Mouse (Mus musculus): Measurements from ENCODE around the gene Gm20403. TPM values are rescaled to one million over a fixed set of nuclear protein-coding genes. Genes with fewer than 3 reads are reported as not detected.
A peak's percentile ranks its signal among the peaks of the same experiment; 100 is the strongest.

The Gm20403 gene
- polyA plus RNA-seq, 1 experiment = not detected

DNA sequence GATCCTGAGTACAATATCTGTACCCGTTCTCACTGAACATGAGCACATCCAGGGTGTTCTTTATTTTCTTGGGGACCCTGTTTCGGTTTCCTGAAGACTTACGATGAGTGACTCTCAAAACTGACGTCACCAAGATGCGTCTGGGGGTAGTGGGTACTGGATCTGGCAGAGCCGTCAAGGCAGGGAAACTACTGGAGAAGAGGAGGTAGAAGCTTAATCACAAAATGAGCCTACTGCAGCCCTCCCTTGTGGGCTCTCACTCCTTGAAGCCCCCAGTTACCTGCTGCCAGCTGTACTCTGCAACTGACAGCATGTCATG is 7.7 kb upstream of the Gm20403 start:
- H3K27ac ChIP-seq (ENCODE audit: insufficient read depth, low read length) = no peak overlapping the region
- TF ChIP-seq POLR2A (IDR thresholded peaks at IDR 0.05; ENCODE audit: extremely low read depth, insufficient read depth, low read length) = no peak
- no peak for TF ChIP-seq CTCF (IDR thresholded peaks at IDR 0.05; ENCODE audit: extremely low read depth, insufficient read depth, low read length)
- no peak overlapping the region; the same call in 1 of the 2 replicates for H3K4me3 ChIP-seq (ENCODE audit: insufficient read depth, low read length)
- H3K4me1 ChIP-seq (ENCODE audit: control insufficient read depth, insufficient read depth, low read length) = peaks cover 2% of the 10 kb centered on the region

DNA sequence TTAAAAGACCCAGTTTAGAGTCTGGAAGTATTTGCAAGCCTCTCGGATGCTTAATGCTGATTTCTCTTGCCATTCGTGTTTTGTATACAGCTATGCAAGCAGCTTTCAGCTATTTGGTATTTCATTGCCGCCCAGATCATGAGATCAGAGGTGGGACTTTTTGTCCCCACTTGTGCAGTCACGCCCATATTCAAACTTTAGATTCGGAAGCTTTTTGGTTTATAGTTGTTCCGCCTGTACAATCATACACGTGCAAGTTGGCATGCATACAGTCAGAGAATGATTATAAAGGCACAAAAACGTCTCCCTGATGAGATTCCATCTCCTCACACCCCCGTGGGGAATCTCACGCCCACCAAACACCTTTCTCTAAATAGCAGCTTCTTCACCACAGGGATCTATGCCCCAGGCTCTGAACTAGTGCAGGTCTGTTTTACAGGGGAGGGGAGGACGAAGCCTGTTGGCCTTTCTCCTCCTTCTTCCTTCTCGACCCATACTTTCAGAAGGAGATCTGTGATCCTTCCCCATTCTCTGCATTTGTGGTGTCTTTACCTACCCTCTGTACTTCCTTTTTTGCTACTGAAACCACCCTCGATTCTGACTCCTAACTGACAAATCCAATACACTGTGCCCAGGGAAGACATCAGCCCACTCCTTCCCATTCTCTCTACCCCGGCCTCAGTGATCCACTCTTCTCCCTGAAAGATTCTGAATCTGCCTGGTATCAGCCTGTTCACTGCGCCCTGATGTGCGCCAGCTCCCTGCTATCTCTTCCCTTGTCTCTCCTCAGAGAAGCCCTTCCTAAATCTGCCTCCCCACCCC is 7.1 kb upstream of the Gm20403 start:
- Histone ChIP-seq H3K4me3 (ENCODE audit: insufficient read depth, low read length) (no peak overlapping the region; the same call in 1 of the 2 replicates), H3K27ac (ENCODE audit: insufficient read depth, low read length) (no peak overlapping the region), H3K4me1 (ENCODE audit: control insufficient read depth, insufficient read depth, low read length) (peaks cover 2% of the 10 kb centered on the region)
- TF ChIP-seq CTCF (IDR thresholded peaks at IDR 0.05; ENCODE audit: extremely low read depth, insufficient read depth, low read length) (no peak), POLR2A (IDR thresholded peaks at IDR 0.05; ENCODE audit: extremely low read depth, insufficient read depth, low read length) (no peak)

- TF ChIP-seq POLR2A (IDR thresholded peaks at IDR 0.05; ENCODE audit: extremely low read depth, insufficient read depth, low read length) (no peak), CTCF (IDR thresholded peaks at IDR 0.05; ENCODE audit: extremely low read depth, insufficient read depth, low read length) (no peak)
- Histone ChIP-seq H3K4me3 (ENCODE audit: insufficient read depth, low read length) (no peak overlapping the region), H3K27ac (ENCODE audit: insufficient read depth, low read length) (no peak overlapping the region), H3K4me1 (ENCODE audit: control insufficient read depth, insufficient read depth, low read length) (peaks cover 2% of the 10 kb centered on the region)
Observed at GRCm38 (mm10) chr12:54992814-54993213, 6.5 kb upstream of the Gm20403 start.

DNA sequence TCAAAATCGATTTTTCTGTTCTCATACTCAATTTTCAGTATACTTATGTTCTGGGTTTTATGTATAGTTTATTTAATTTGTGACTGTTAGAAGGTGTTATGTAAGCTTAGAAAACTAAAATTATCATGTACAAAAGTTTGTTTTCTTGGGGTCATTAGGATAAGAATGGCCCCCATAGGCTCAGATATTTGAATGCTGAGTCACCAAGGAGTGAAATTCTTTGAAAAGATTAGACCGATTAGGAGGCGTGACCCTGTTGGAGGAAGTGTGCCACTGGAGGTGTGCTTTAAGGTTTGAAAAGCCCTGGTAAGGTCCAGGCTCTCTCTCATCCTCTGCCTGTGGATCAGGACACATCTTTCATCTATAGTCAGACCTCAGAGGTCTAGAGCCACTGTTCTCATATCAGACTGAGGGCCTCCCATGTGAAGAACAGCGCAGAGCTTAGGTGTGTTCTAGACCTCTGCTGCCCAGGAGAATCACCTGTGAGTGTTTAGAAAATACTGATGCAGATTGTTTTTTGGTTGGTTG is 2.1 kb upstream of the Gm20403 start:
- H3K4me1 ChIP-seq (ENCODE audit: control insufficient read depth, insufficient read depth, low read length) = peaks cover under 1% of the 10 kb centered on the region
- H3K4me3 ChIP-seq (ENCODE audit: insufficient read depth, low read length) = no peak overlapping the region
- TF ChIP-seq POLR2A (IDR thresholded peaks at IDR 0.05; ENCODE audit: extremely low read depth, insufficient read depth, low read length) (no peak), CTCF (IDR thresholded peaks at IDR 0.05; ENCODE audit: extremely low read depth, insufficient read depth, low read length) (no peak)
- no peak overlapping the region for H3K27ac ChIP-seq (ENCODE audit: insufficient read depth, low read length)

- Histone ChIP-seq H3K4me3 (ENCODE audit: insufficient read depth, low read length) (no peak overlapping the region), H3K27ac (ENCODE audit: insufficient read depth, low read length) (no peak overlapping the region), H3K4me1 (ENCODE audit: control insufficient read depth, insufficient read depth, low read length) (no peaks in the 10 kb centered on the region)
- TF ChIP-seq POLR2A (IDR thresholded peaks at IDR 0.05; ENCODE audit: extremely low read depth, insufficient read depth, low read length) = no peak
- no peak for TF ChIP-seq CTCF (IDR thresholded peaks at IDR 0.05; ENCODE audit: extremely low read depth, insufficient read depth, low read length)
Observed at GRCm38 (mm10) chr12:54987156-54987555, 827 bp upstream of the Gm20403 start.

DNA sequence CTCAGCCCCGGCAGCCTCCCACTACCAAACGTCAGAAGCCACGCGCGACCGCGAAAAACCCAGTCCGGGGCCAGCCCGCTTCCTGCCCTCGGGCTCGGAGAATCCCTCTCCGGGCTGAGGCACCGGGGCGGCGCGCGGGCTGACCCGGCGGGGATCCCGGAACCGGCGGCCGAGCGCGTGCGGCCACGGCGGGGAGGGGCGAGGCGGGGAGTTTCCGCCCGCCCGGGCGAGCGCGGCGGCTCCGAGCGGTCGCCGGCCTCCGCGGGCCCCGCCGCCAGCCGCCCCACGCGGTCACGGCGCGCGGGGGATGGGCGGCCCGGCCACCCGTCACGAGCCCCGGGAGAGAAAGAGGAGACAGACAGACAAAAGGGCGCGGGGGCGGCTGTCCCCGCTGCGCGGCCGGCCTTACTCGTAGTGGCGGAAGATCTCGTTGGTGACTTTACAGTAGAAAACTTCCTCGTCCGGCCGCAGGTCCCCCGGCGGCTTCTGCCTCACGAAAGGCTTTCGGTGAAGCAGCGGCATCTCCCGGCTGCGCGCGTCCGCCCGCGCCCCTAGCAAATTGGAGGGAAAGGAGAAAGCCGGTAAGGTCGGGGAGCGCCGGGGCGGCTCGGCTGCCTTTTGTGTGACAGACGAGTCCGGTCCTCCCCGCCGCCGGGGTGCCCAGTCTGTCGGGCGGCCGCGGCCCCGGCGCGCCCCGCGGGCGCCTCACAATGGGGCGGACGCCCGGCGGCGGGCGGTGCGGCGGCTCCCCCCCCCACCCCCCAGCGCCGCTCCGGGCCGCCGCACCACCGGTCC is 875 bp downstream of the Gm20403 start:
- Histone ChIP-seq H3K27ac (ENCODE audit: insufficient read depth, low read length) (peak overlapping the region; percentile 48; the same call in 1 of the 2 replicates), H3K4me1 (ENCODE audit: control insufficient read depth, insufficient read depth, low read length) (no peaks in the 10 kb centered on the region), H3K4me3 (ENCODE audit: insufficient read depth, low read length) (peak overlapping the region; percentile 46)
- TF ChIP-seq CTCF (IDR thresholded peaks at IDR 0.05; ENCODE audit: extremely low read depth, insufficient read depth, low read length) (no peak), POLR2A (IDR thresholded peaks at IDR 0.05; ENCODE audit: extremely low read depth, insufficient read depth, low read length) (no peak)

- TF ChIP-seq CTCF (IDR thresholded peaks at IDR 0.05; ENCODE audit: extremely low read depth, insufficient read depth, low read length) (no peak), POLR2A (IDR thresholded peaks at IDR 0.05; ENCODE audit: extremely low read depth, insufficient read depth, low read length) (no peak)
- no peak overlapping the region for H3K27ac ChIP-seq (ENCODE audit: insufficient read depth, low read length)
- no peaks in the 10 kb centered on the region for H3K4me1 ChIP-seq (ENCODE audit: control insufficient read depth, insufficient read depth, low read length)
Observed at GRCm38 (mm10) chr12:54984701-54985256, 1.6 kb downstream of the Gm20403 start.

GRCm38 (mm10) chr12:54982935-54983715 is 3.2 kb downstream of the Gm20403 start:
- Histone ChIP-seq H3K27ac (ENCODE audit: insufficient read depth, low read length) (no peak overlapping the region), H3K4me3 (ENCODE audit: insufficient read depth, low read length) (no peak overlapping the region), H3K4me1 (ENCODE audit: control insufficient read depth, insufficient read depth, low read length) (no peaks in the 10 kb centered on the region)
- TF ChIP-seq CTCF (IDR thresholded peaks at IDR 0.05; ENCODE audit: extremely low read depth, insufficient read depth, low read length) = no peak
- TF ChIP-seq POLR2A (IDR thresholded peaks at IDR 0.05; ENCODE audit: extremely low read depth, insufficient read depth, low read length) = no peak

More at GRCm38 (mm10) chr12:54984701-54985256, 1.6 kb downstream of the Gm20403 start:
- H3K4me3 ChIP-seq (ENCODE audit: insufficient read depth, low read length) = peak overlapping the region; percentile 46

GRCm38 (mm10) chr12:54981962-54982361 is 4.4 kb downstream of the Gm20403 start:
- Histone ChIP-seq H3K27ac (ENCODE audit: insufficient read depth, low read length) (no peak overlapping the region), H3K4me3 (ENCODE audit: insufficient read depth, low read length) (no peak overlapping the region), H3K4me1 (ENCODE audit: control insufficient read depth, insufficient read depth, low read length) (no peaks in the 10 kb centered on the region)
- TF ChIP-seq CTCF (IDR thresholded peaks at IDR 0.05; ENCODE audit: extremely low read depth, insufficient read depth, low read length) (no peak), POLR2A (IDR thresholded peaks at IDR 0.05; ENCODE audit: extremely low read depth, insufficient read depth, low read length) (no peak)
